Mouse (Mus musculus): Measurements from ENCODE around the gene 2610528J11Rik. TPM values are rescaled to one million over a fixed set of nuclear protein-coding genes. Genes with fewer than 3 reads are reported as not detected.
"Not testable (repeated sequence)": the region's sequence is repeated elsewhere in the genome, so short reads cannot be mapped to it uniquely, and the experiment has no call there.

Gene 2610528J11Rik
- not detected in 2 replicates for polyA plus RNA-seq (2015; fragmentation: Nextera tagmentation; extraction: Ambion mirVana)

- Histone ChIP-seq H3K4me3 (no peak within 1 kb of the TSS), H3K4me1 (no peaks in the 10 kb centered on the region), H3K4me2 (replicated peaks) (no peak within 1 kb of the TSS), H3K36me3 (no peaks in the 10 kb centered on the region), H3K27me3 (no peaks in the 10 kb centered on the region), H3K9ac (replicated peaks) (no peak within 1 kb of the TSS), H3K9me3 (no peaks in the 10 kb centered on the region), H3K27ac (replicated peaks) (no peak within 1 kb of the TSS)
- no peak for ATAC-seq (replicated peaks)
- 32% methylated on average over 17 of the region's 17 CpGs for WGBS
Observed at GRCm38 (mm10) chr4:118526408-118527334, at the start of gene 2610528J11Rik. 2610528J11Rik (plus strand) TSS chr4:118526999.

- Histone ChIP-seq H3K27ac (replicated peaks) (no peak within 1 kb of the TSS), H3K4me1 (no peaks in the 10 kb centered on the region), H3K4me2 (replicated peaks) (no peak within 1 kb of the TSS), H3K36me3 (no peaks in the 10 kb centered on the region), H3K9me3 (no peaks in the 10 kb centered on the region), H3K27me3 (no peaks in the 10 kb centered on the region), H3K9ac (replicated peaks) (no peak within 1 kb of the TSS), H3K4me3 (no peak within 1 kb of the TSS)
- WGBS = 83% methylated on average over 7 of the region's 8 CpGs
- ATAC-seq (replicated peaks) = no peak
Observed at GRCm38 (mm10) chr4:118489717-118490132, 37.1 kb upstream of the 2610528J11Rik start, which contains the start of gene Tie1. Tie1 (minus strand) TSS chr4:118490061.

- Histone ChIP-seq H3K27ac (replicated peaks) (no peak overlapping the region), H3K9me3 (no peaks in the 10 kb centered on the region), H3K9ac (replicated peaks) (no peak overlapping the region), H3K27me3 (no peaks in the 10 kb centered on the region), H3K4me3 (no peak overlapping the region), H3K36me3 (no peaks in the 10 kb centered on the region), H3K4me1 (no peaks in the 10 kb centered on the region), H3K4me2 (replicated peaks) (no peak overlapping the region)
- no peak for ATAC-seq (replicated peaks)
- 93% methylated on average over 10 of the region's 10 CpGs for WGBS
Observed at GRCm38 (mm10) chr4:118490461-118490860, 36.3 kb upstream of the 2610528J11Rik start.

GRCm38 (mm10) chr4:118500171-118500724, 26.6 kb upstream of the 2610528J11Rik start:
- Histone ChIP-seq H3K4me3 (no peak overlapping the region), H3K4me2 (replicated peaks) (no peak overlapping the region), H3K4me1 (no peaks in the 10 kb centered on the region), H3K36me3 (no peaks in the 10 kb centered on the region), H3K27me3 (no peaks in the 10 kb centered on the region), H3K9me3 (no peaks in the 10 kb centered on the region), H3K9ac (replicated peaks) (no peak overlapping the region), H3K27ac (replicated peaks) (no peak overlapping the region)
- ATAC-seq (replicated peaks) = no peak
- WGBS = 53% methylated on average over 6 of the region's 6 CpGs

- Histone ChIP-seq H3K4me1 (no peaks in the 10 kb centered on the region), H3K4me3 (no peak overlapping the region), H3K27ac (replicated peaks) (no peak overlapping the region), H3K27me3 (no peaks in the 10 kb centered on the region), H3K9ac (replicated peaks) (no peak overlapping the region), H3K36me3 (no peaks in the 10 kb centered on the region), H3K4me2 (replicated peaks) (no peak overlapping the region), H3K9me3 (no peaks in the 10 kb centered on the region)
- no peak for ATAC-seq (replicated peaks)
- WGBS = 68% methylated on average over 9 of the region's 9 CpGs
Observed at GRCm38 (mm10) chr4:118500792-118501191, 26.0 kb upstream of the 2610528J11Rik start.

GRCm38 (mm10) chr4:118505551-118505950, 21.2 kb upstream of the 2610528J11Rik start:
- no peaks in the 10 kb centered on the region for H3K36me3 ChIP-seq
- H3K4me1 ChIP-seq = 0 out of 2 replicates have a peak, but pooled peaks cover 4% of the 10 kb centered on the region
- no peak overlapping the region for H3K4me3 ChIP-seq
- H3K27me3 ChIP-seq = no peaks in the 10 kb centered on the region
- 77% methylated on average over 3 of the region's 3 CpGs for WGBS
- no peak overlapping the region for H3K27ac ChIP-seq (replicated peaks)
- H3K4me2 ChIP-seq (replicated peaks) = no peak overlapping the region
- H3K9ac ChIP-seq (replicated peaks) = no peak overlapping the region
- no peak for ATAC-seq (replicated peaks)
- no peaks in the 10 kb centered on the region for H3K9me3 ChIP-seq

- H3K9ac ChIP-seq (replicated peaks); H3K36me3 ChIP-seq; H3K4me3 ChIP-seq; H3K27ac ChIP-seq (replicated peaks); H3K4me2 ChIP-seq (replicated peaks); ATAC-seq (replicated peaks); H3K27me3 ChIP-seq; H3K4me1 ChIP-seq; H3K9me3 ChIP-seq: not testable (repeated sequence)
- WGBS = 82% methylated on average over 1 of the region's 1 CpGs
Observed at GRCm38 (mm10) chr4:118507171-118507570, 19.6 kb upstream of the 2610528J11Rik start.

- 3% methylated on average over 6 of the region's 6 CpGs for WGBS
- Histone ChIP-seq H3K4me1 (peaks cover 9% of the 10 kb centered on the region; the same call in 1 of the 2 replicates), H3K36me3 (no peaks in the 10 kb centered on the region), H3K4me3 (no peak overlapping the region), H3K27me3 (no peaks in the 10 kb centered on the region), H3K9me3 (no peaks in the 10 kb centered on the region), H3K4me2 (replicated peaks) (no peak overlapping the region), H3K27ac (replicated peaks) (no peak overlapping the region), H3K9ac (replicated peaks) (no peak overlapping the region)
- no peak for ATAC-seq (replicated peaks)
Observed at GRCm38 (mm10) chr4:118509050-118509449, 17.7 kb upstream of the 2610528J11Rik start.

GRCm38 (mm10) chr4:118516699-118517496, 9.9 kb upstream of the 2610528J11Rik start:
- no peak for ATAC-seq (replicated peaks)
- no peak overlapping the region for H3K4me2 ChIP-seq (replicated peaks)

GRCm38 (mm10) chr4:118517497-118518146, 9.2 kb upstream of the 2610528J11Rik start:
- Histone ChIP-seq H3K9me3 (no peaks in the 10 kb centered on the region), H3K27ac (replicated peaks) (no peak overlapping the region), H3K4me3 (no peak overlapping the region), H3K36me3 (no peaks in the 10 kb centered on the region), H3K4me1 (peaks cover 5% of the 10 kb centered on the region; the same call in 1 of the 2 replicates), H3K9ac (replicated peaks) (0 out of 2 replicates have a peak overlapping the region, but pooled peaks have one; percentile 13), H3K27me3 (no peaks in the 10 kb centered on the region), H3K4me2 (replicated peaks) (no peak overlapping the region)
- WGBS = 36% methylated on average over 16 of the region's 16 CpGs
- no peak for ATAC-seq (replicated peaks)

More at GRCm38 (mm10) chr4:118516699-118517496, 9.9 kb upstream of the 2610528J11Rik start:
- Histone ChIP-seq H3K27ac (replicated peaks) (no peak overlapping the region), H3K9me3 (no peaks in the 10 kb centered on the region), H3K4me3 (no peak overlapping the region), H3K36me3 (no peaks in the 10 kb centered on the region), H3K9ac (replicated peaks) (0 out of 2 replicates have a peak overlapping the region, but pooled peaks have one; percentile 13), H3K4me1 (peaks cover 5% of the 10 kb centered on the region; the same call in 1 of the 2 replicates), H3K27me3 (no peaks in the 10 kb centered on the region)
- 36% methylated on average over 20 of the region's 20 CpGs for WGBS

- no peaks in the 10 kb centered on the region for H3K36me3 ChIP-seq
- H3K9ac ChIP-seq (replicated peaks) = no peak overlapping the region
- H3K4me3 ChIP-seq = no peak overlapping the region
- H3K4me1 ChIP-seq = peaks cover 5% of the 10 kb centered on the region; the same call in 1 of the 2 replicates
- no peaks in the 10 kb centered on the region for H3K27me3 ChIP-seq
- H3K9me3 ChIP-seq = no peaks in the 10 kb centered on the region
- no peak overlapping the region for H3K4me2 ChIP-seq (replicated peaks)
- no peak overlapping the region for H3K27ac ChIP-seq (replicated peaks)
- whole genome bisulfite sequencing = 72% methylated on average over 5 of the region's 5 CpGs
- ATAC-seq (replicated peaks) = no peak
Observed at GRCm38 (mm10) chr4:118518208-118518607, 8.6 kb upstream of the 2610528J11Rik start.
